Mouse (Mus musculus) B cell, adult 67 days (primary cell): ENCODE data around the gene Rxfp3. TPM values are rescaled to one million over a fixed set of nuclear protein-coding genes. Genes with fewer than 3 reads are reported as not detected.

Source experiments
- total RNA-seq, 2 experiments: library from RNA; stranded (reverse); gene quantifications; 4 replicates each; pipeline ENCODE4 v1.2.4; 2023

Gene Rxfp3
- not detected for total RNA-seq

DNA sequence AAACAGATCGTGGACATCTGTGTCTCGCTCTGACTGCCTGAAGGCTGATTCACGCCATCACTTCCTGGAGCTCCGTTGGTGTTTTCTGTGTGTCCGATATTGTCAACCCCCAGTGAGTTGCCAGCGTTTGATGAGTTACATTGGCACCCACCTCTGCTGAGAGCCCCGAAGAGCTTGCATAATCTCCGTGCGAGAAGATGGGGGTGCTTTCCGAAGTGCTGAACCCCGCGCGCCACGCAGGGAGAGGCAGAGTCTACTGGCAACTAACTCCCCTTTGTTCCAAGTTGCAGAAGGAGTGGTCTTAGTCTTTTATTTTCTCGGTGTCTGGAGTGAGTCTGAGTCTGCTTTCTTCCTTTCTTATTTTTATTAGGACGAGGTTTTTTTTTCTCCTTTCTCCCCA, at the start of gene Rxfp3:
Gene Rxfp3 (minus strand): TSS at position 281 of the 400 bp plus-strand sequence.

DNA sequence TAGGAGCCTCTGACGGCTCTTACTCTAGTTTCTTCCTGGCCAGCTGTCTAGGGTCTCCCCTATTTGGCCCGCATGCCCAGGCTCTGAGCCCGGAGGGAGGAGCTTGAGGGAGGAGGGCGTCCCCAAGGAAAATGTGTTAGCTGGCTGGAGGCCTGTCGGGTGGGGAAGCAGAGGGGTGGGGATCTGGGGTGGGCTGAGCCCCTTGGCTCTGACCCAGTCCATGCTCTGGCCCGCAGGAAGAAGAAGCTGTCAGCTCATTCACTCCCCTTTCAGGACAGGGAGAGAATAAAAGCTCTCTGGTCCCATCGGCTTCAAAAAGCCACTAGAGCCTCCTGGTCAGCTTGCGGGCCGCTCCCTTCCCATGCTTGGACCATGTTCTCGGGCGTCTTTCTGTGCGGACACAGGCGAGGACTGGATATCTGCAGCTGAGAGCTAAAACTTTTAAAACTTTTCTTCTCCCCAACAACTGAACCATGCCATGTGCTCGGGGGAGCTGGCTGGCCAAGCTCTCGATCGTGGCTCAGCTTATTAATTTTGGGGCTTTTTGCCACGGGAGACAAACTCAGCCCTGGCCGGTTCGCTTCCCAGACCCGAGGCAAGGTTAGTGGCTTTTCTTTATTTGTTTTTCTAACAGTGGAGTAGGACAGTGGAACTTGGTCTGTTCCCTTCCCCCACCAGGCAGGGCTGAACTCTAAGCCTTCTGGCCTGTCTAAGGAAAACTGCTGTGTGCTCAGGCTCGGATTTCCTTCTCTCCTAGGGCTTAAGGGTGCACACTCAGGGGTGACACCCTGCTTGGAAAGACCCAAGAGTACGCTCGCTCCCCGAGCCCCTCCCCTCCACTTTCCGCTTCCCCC, 27.0 kb upstream of the Rxfp3 start, which contains the start of gene Adamts12:
Gene Adamts12 (plus strand): TSS at position 233 of the 854 bp plus-strand sequence.

DNA sequence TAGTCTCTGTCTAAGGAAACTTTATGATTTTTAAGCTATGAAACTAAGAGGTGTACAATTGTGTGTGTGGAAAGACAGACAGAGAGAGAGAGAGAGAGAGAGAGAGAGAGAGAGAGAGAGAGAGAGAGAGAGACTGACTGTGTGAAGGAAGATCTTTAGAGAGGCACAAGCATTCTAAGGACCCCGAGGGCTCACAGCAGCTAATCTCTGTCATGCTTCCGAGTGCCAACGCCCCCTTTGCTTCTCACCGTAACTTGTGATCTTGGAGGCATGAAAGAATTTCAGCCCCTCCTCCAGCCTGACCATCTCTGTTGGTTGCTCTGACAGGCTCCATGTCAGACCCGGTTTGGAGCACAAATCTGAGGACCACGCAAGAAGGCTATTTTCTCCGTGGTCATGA, 37.4 kb downstream of the Rxfp3 start, which contains the start of gene Slc45a2:
Gene Slc45a2 (plus strand): TSS at position 301 of the 400 bp plus-strand sequence.

Other genes starting within 250 kb of the Rxfp3 start
- gene C1qtnf3, start 85.7 kb downstream of the Rxfp3 start, total RNA-seq, result not detected
- 1 to 10 TPM; 5.9 to 8.9 TPM for gene Amacr, start 56.2 kb downstream of the Rxfp3 start, total RNA-seq
- not detected for gene Slc45a2, start 37.3 kb downstream of the Rxfp3 start, total RNA-seq
- not detected for gene Adamts12, start 26.8 kb upstream of the Rxfp3 start, total RNA-seq